Mouse (Mus musculus) left cerebral cortex, adult 2 months (tissue): ENCODE data around the gene Mlph. TPM values are rescaled to one million over a fixed set of nuclear protein-coding genes. Genes with fewer than 3 reads are reported as not detected.

Experiments
- DNase-seq, 2 experiments: peaks; one replicate each; pipeline ENCODE4 v3.0.0; 2021 to 2022; ENCODE audit warnings: low spot score in 2 of 2, mixed read lengths in 1 of 2; ENCODE audit errors: extremely low spot score in 1 of 2
- H3K27ac ChIP-seq: fragments of 200-600 bp; 2 replicates; pipeline ENCODE4 v1.8.1; 2022
- H3K4me3 ChIP-seq: fragments of 200-600 bp; 2 replicates; pipeline ENCODE4 v1.8.1; 2022
- CTCF ChIP-seq: fragments of 200-600 bp; IDR thresholded peaks from 2 replicates; pipeline ENCODE4 v1.8.1; 2022; ENCODE audit warnings: antibody characterized with exemption, mild to moderate bottlenecking, moderate library complexity
- intact Hi-C: fragments of 180-260 bp; cut with DNase I; formaldehyde crosslinking; loops from one replicate; pipeline ENCODE4 v1.15.1; 2025
- total RNA-seq, 2 experiments: library from RNA; stranded (reverse); gene quantifications; 2 replicates each; pipeline ENCODE4 v1.2.3; 2021

The Mlph gene
- total RNA-seq, 2 experiments from 2014 or later, result 0.84 to 1.3 TPM

DNA sequence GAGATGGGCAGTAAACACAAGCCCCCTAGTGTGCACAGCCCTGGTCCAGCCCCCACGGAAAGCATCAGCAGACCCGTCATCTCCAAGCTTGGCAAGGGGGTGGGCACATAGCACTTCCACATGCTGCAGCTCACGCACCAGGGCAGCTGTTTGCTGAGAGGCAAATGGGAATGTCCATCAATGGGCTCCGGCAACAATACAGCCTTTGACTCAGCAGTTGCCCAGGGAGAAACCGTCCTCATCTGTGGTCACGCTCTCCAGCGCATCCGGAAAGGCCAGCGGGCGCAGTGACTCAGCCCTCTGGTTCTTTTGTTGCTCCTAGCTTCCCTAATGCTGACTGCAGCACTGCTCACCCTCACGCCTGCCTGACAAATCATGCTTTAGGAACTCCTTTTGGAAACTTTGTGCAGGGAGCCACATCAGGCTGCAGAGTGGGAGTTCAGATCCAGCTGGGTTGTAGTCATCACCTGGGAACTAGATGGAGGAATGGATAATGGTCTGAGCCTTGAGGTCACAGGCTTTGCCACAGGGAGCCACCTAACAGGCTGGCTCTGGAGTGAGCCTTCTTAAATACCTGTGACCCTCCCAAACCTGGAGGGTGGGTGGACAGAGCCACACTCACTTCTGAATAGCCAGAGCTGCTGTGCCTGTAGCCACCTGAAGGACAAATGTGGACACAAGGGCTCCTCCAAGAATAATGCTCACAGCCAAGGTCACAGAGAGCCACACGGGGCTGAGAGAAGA is 60.2 kb downstream of the Mlph start:
- TF ChIP-seq CTCF, result no peak
- peak; percentile 59 to 67 for DNase-seq
- intact Hi-C loops, result loop anchor here (2.0 to 10.0 kb wide), 4 partner anchors 48 to 240 kb away; no protein-coding TSS in a partner anchor
- Histone ChIP-seq H3K27ac (peak overlapping the region; percentile 45), H3K4me3 (no peak overlapping the region)

DNA sequence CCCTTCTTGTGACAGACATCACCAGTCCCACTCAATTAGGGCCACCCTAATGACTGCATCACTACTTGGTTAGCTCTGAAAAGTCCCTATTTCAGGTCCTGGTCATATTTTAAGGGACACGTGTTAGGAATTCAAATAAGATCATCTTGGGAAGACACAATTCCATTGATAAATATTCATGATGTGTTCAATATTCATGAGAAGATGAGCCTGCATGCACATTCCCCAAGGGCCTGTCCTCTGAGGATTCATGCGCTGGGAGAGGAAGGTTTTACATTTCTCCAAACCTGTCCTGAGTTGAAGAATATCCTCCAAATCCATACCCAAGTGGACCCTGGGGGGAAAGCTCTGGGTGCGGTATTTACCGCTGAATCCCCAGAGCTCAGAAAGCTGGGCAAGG is 61.1 kb downstream of the Mlph start:
- TF ChIP-seq CTCF, result no peak
- peak overlapping the region; percentile 45 for H3K27ac ChIP-seq
- no peak for DNase-seq
- intact Hi-C loops, result loop anchor here (2.0 to 10.0 kb wide), 3 partner anchors 47 to 239 kb away; no protein-coding TSS in a partner anchor
- no peak overlapping the region for H3K4me3 ChIP-seq

DNA sequence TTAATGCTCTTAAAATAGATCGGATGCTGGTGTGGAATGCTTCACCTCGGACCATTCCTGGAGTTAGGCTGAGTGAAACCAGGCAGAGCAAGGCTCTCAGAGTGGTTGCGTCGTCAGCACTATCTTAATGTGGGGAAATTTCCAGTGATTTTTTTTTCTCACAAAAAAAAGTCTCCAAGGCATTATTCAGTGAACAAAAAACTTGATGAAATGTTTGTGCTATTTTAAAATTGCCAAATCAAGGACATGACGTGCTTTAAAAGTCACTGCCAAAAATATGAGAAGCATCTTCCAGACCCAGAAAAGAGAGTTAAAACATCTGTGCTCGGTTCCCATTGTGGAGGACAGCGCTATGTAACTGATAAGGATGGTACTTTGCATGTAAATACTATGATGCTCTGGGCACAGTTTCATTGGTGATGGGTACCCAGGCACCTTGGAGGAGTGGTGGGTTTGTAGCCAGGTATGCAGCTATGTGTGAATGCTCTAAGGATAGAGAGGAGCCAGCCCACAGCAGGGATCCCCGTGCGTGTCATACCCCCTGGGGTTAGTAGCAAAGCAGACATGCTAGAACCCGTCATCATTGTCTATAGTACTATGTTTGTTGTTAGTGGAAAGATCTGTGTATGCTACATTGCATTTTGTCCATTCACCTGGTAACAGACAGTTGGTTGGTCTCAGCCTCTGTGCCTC is 65.9 kb downstream of the Mlph start:
- Histone ChIP-seq H3K27ac (peak overlapping the region; percentile 63; the same call in 1 of the 2 replicates), H3K4me3 (no peak overlapping the region)
- intact Hi-C loops, result loop anchor here (2.0 kb wide), 1 partner anchor 18 kb away; the partner anchor contains the start of gene Lrrfip1
- TF ChIP-seq CTCF, result no peak
- peak in 1 of 2 experiments; percentile 9 for DNase-seq

DNA sequence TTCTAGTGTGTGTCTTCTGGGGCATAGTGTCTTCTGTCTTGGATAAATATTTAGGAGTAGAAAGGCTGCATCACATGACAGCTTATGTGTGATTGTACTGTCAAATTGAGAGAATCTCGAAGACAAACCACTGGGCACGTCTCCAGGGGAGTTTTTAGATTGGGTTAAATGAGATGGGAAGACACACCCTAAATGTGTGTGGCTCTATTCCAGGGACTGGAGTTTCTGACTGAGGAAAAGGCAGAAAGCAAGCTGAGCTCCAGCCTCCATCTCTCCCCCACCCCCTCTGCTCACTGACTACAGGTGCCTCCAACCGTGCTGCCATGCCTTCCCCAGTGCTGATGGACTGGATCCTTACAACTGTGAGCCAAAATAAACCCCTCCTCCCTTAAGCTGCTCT is 66.5 kb downstream of the Mlph start:
- TF ChIP-seq CTCF, result no peak
- H3K27ac ChIP-seq, result no peak overlapping the region

DNA sequence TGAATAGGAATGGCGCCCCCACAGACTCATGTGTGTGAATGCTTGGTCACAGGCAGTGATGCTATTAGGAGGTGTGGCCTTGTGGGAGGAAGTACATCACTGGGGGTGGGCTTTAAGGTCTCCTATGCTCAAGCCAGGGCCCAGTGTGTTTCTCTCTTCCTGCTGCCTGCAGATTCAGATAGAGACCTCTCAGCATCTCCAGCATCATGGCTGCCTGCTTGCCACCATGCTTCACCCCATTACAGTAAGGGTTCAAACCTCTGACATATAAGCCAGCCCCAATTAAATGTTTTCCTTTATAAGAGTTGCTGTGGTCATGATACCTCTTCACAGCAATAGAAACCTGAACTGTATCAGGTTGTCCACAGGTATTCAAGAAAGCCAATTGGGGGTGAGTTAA is 81.0 kb downstream of the Mlph start:
- no peak for DNase-seq
- H3K4me3 ChIP-seq, result no peak overlapping the region
- no peak for TF ChIP-seq CTCF
- no peak overlapping the region for H3K27ac ChIP-seq
- intact Hi-C loops, result no loop called here

More for the DNA sequence above, 66.5 kb downstream of the Mlph start:
- intact Hi-C loops, result loop anchor here (2.0 kb wide), 1 partner anchor 17 kb away; the partner anchor contains the start of gene Lrrfip1
- no peak overlapping the region for H3K4me3 ChIP-seq
- DNase-seq, result peak in 1 of 2 experiments; percentile 2

DNA sequence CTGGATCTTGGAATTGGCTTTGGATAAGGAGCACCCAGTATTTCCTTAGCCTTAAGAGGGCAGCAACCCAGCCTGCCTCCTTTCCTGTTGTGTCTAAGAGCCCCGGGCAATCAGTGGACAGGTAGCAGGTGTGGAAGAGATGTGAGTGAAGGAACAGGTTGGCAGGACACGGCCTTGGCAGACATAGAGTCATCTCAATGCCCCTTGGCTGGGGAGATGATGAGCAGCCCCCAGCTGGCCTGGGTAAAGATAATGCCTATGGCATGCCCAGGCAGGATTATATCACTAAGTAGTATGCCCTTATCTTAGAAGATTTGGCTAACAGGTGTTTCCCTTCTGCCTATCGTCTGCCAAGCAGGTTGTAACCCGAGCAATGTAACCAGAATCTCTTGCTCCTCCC is 82.3 kb downstream of the Mlph start:
- TF ChIP-seq CTCF, result no peak
- intact Hi-C loops, result no loop called here
- no peak for DNase-seq
- Histone ChIP-seq H3K4me3 (no peak overlapping the region), H3K27ac (no peak overlapping the region)

DNA sequence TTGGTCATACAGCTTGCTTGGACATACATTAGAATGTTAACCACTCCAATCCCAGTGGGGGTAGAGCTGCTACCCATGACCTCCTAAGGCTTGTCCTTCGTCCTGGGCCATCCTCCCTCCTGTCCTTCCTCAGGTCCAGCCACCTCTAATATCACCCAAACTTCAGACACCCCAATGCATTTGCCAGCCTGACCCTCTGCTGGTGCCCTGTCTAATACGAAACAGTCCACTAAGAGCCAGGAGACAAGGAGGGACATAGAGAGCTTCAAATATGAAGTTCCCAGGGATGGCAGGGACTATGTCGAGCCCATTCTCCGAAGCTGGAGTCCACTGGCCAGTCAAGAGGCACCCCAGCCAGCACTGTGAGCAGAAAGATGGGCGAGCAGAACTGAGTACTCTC is 82.8 kb downstream of the Mlph start:
- peak overlapping the region; percentile 92 for H3K4me3 ChIP-seq
- TF ChIP-seq CTCF, result no peak
- H3K27ac ChIP-seq, result no peak overlapping the region
- no peak for DNase-seq
- intact Hi-C loops, result loop anchor here (2.0 kb wide), 1 partner anchor 17 kb away; no protein-coding TSS in a partner anchor

DNA sequence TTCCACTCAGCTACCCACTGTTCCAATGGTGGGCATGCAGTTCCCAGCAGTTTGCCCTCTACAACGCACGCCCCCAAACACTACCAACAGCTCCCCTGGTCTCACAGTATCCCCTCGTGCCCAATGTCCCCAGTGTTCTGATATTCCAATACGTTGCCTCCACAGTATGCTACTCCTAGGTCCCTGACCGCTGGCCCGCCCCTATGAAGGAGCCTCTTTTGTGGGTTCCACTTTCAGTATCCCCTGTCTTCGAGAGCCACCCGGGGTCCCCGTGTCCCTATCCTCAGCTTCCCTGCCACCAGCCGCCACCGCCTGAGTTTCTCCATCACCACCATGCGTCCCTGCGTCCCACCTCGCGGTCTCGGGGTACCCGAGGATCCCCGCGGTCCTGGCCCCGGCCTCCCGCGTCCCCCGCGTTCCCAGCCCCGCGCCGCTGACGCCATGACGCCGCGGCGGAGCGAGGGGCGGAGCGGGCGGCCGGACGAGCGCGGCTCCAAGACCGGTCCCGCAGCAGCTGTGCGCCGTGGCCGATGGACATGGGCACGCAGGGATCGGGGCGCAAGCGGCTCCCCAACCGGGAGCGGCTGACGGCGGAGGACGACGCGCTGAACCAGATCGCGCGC is 83.5 kb downstream of the Mlph start, which contains the start of gene Lrrfip1:
Lrrfip1 (plus strand) TSS at position 470 of the 623 bp plus-strand sequence.
- no peak; the same call in 1 of the 2 replicates for TF ChIP-seq CTCF
- Histone ChIP-seq H3K4me3 (peak within 1 kb of the TSS; percentile 92), H3K27ac (peak within 1 kb of the TSS; percentile 89)
- peak; percentile 72 to 78 for DNase-seq
- intact Hi-C loops, result loop anchor here (2.0 kb wide), 1 partner anchor 18 kb away; no protein-coding TSS in a partner anchor

DNA sequence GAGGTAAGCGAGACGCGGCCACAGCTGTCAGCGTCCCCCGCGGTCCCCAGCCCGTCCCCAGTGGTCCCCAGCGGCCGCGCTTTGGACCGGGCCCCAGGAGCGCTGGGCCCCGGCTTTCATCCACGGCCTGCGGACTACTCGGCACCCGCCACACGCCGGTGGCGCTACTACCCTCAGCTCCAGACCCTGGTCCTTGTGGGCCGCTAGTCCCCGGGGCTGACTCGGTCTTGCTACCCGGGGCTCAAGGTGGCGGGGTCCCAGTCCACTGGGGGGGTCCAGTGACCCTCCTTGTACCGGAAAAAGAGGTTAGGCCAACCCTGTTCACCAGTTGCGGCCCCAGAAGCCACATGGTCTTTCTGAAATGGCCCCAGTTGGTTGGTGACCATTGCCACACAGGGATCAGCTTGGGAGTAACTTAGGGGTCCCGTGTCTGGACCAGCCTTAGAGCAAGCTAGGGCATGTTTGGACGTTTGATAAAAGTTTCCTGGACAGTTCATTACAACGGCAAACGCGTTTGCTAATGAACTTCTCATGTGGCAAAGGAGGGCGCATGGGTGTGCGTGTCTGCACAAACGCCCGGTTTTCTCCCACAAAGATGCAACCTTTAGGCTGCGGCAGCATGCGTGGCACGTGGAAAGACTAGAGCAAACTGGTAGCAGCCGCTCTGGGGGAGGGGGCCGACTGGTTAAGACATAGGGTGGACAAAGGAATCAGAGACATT is 84.2 kb downstream of the Mlph start:
- intact Hi-C loops, result loop anchor here (2.0 kb wide), 1 partner anchor 18 kb away; no protein-coding TSS in a partner anchor
- H3K27ac ChIP-seq, result peak overlapping the region; percentile 89

DNA sequence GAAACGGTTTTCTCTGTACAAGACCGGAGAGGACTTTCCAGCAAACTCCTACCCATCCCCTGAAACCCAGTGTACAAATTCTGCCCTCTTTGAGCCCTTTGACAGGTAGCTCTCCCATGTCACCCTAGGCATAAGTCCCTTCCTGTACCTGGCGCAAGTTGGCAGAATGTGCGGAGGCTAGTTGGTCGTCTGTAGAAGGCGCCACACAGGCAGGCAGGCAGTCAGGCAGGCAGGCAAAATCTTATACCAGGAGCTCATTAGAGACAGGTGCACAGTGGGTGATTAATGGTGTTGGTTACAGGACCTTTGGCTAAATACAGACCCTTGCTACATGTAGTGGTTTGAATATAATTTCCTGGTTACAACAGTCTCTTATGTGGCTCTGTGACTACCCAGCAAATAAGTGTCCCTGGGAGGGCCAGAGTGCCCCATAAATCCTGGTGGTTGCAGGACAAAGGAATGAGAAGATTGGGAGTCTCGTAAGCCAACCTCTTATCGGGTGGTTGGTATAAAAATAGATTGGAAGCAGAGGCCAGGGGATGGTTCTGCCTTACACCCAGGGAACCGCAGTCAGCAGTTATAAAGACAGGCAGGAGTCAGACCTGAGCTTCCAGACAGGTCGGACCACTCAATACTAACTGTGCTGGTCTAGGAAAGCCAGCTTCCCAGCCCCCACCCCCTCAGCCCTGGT is 85.2 kb downstream of the Mlph start:
- no peak for TF ChIP-seq CTCF
- Histone ChIP-seq H3K4me3 (peak overlapping the region; percentile 92), H3K27ac (no peak overlapping the region)
- intact Hi-C loops, result loop anchor here (2.0 kb wide), 1 partner anchor 19 kb away; no protein-coding TSS in a partner anchor
- peak in 1 of 2 experiments; percentile 10 for DNase-seq

More for the DNA sequence above, 84.2 kb downstream of the Mlph start:
- TF ChIP-seq CTCF, result no peak
- peak overlapping the region; percentile 92 for H3K4me3 ChIP-seq
- DNase-seq, result no peak

Other genes with a start within 250 kb of the Mlph start
- 1 to 10 TPM; 5.8 to 6.6 TPM for gene Col6a3, start 71.1 kb upstream of the Mlph start, total RNA-seq
- not detected for gene Prlh, start 38.0 kb downstream of the Mlph start, total RNA-seq
- under 1 TPM in 1 of 2 experiments, not detected in 1; 0.23 TPM for gene Rab17, start 54.6 kb downstream of the Mlph start, total RNA-seq
- 10 to 100 TPM; 71.4 to 75.1 TPM for gene Lrrfip1, start 83.7 kb downstream of the Mlph start, total RNA-seq
- not detected for gene Rbm44, start 230.0 kb downstream of the Mlph start, total RNA-seq